Comparison of ENCODE assay signal across 8 mouse cellular contexts in the genomic region with DNA sequence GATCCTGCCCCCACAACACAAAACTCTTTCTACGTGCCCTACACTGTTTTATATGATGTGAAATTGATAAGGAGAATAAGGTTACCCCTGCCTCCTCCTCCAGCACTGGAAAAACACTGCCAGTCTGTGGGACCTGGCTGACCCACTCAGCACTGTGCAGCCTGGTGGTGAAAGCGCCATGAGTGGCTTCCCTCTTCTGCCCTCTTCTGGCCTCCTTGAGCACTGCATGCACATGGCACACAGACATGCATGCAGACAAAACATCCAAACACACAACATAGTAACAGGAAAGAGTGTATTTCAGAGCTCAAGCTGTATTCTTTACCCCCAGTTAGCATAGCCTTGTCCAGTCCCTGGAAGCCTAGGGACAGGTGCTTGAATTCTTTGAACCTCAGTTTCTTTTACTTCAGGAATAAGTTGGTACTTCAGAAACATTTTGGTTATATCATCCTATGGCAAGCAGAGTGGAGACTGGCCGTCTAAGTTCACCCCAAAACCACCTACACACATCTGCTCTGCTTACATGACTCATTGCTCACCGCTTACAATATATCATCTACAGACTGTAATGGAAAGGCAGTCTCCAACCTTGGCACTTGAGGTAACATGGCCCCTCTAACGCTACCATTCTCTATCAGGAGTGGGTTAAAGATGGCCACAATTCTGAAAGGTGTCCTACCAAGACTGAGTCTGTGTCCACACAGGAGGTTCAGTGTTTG. TPM values are rescaled to one million over a fixed set of nuclear protein-coding genes. Genes with fewer than 3 reads are reported as not detected.
DNase-seq lines count a peak whose midpoint lies in the region; TF ChIP-seq lines count a peak whose summit lies in the region.

No protein-coding gene starts in this region.

- DNase-seq in heart, postnatal 4 days = peak; percentile 15
- DNase-seq in heart, adult 8-10 months (ENCODE audit: low spot score) = no peak
- DNase-seq in right cerebral cortex, adult 18-20 months = peak; percentile 21
- DNase-seq in right cerebral cortex, postnatal 10 days (ENCODE audit: low spot score in 2 of 2) = no peak
- DNase-seq in brain, embryonic 14.5 days (ENCODE audit: low read depth) = no peak
- DNase-seq in thymus, postnatal 36 days = peak; percentile 46
- no peak for DNase-seq in cerebellum, adult 9-11 months
- no peak for DNase-seq in layer of hippocampus, adult 9-10 months (ENCODE audit: low spot score)

- TF ChIP-seq CTCF in brain, embryonic 14.5 days (IDR thresholded peaks at IDR 0.05; ENCODE audit: borderline replicate concordance, extremely low read depth, insufficient read depth, insufficient read length) = peak; percentile 22; the same call in 1 of the 2 replicates

- no peak for TF ChIP-seq POLR2A in brain, embryonic 14.5 days (IDR thresholded peaks at IDR 0.05; ENCODE audit: borderline replicate concordance, extremely low read depth, insufficient read depth, insufficient read length, poor library complexity, severe bottlenecking)

RNA-seq across cellular contexts. Expression of gene Dact1, which starts 35.0 kb away (rescaled TPM):
- total RNA-seq in heart, postnatal 4 days (2021) = 10 to 100 TPM; 19.0 to 23.1 TPM
- 1 to 10 TPM; 2.5 to 4.5 (median 3.6) TPM for total RNA-seq in heart, adult 8-10 months (2022)
- 50.1 and 58.5 TPM in 2 replicates for polyA plus RNA-seq in brain, embryonic 14.5 days (2012; rRNA removed)

Comparison
In these comparisons a context has a peak if more than half of its experiments do, and no peak if none do; other contexts are left out.
1. DNase-seq: peak in heart, postnatal 4 days (single experiment), right cerebral cortex, adult 18-20 months (single experiment) and thymus, postnatal 36 days (2 of 2); none in heart, adult 8-10 months (single experiment), right cerebral cortex, postnatal 10 days (0 of 2), brain, embryonic 14.5 days (single experiment), cerebellum, adult 9-11 months (single experiment) and layer of hippocampus, adult 9-10 months (single experiment).